Mouse (Mus musculus) liver, postnatal 0 days (tissue): ENCODE measurements around the gene Cstad. TPM values are rescaled to one million over a fixed set of nuclear protein-coding genes. Genes with fewer than 3 reads are reported as not detected.
A peak's percentile ranks its signal among the peaks of the same experiment; 100 is the strongest.

Source experiments
- ATAC-seq: fragments of 200-750 bp; cut with Nextera tagmentation; 2 replicates; pipeline ENCODE4 v1.8.0; 2017; ENCODE audit warnings: mild to moderate bottlenecking, moderate library complexity
- DNase-seq: peaks from one replicate; pipeline ENCODE4 v3.0.0-alpha.2; 2016
- H3K27ac ChIP-seq: fragments of 300-500 bp; sonication (generic); 2 replicates; pipeline ENCODE4 v1.5.1; 2014; ENCODE audit warnings: antibody characterized with exemption, moderate library complexity, mild to moderate bottlenecking, low read depth
- H3K27me3 ChIP-seq: fragments of 300-500 bp; sonication (generic); 2 replicates; pipeline ENCODE4 v1.6.1; 2014; ENCODE audit warnings: low read length, control low read depth, mixed read lengths; ENCODE audit not compliant: insufficient read depth
- H3K36me3 ChIP-seq: fragments of 300-500 bp; sonication (generic); replicated peaks from 2 replicates; pipeline ENCODE4 v1.6.1; 2014; ENCODE audit warnings: mild to moderate bottlenecking, control low read depth, low read length, moderate library complexity, mixed read lengths; ENCODE audit not compliant: insufficient read depth
- H3K4me1 ChIP-seq: fragments of 300-500 bp; sonication (generic); 2 replicates; pipeline ENCODE4 v1.6.1; 2014; ENCODE audit warnings: antibody characterized with exemption, mild to moderate bottlenecking, control low read depth; ENCODE audit not compliant: insufficient read depth
- H3K4me2 ChIP-seq: fragments of 300-500 bp; sonication (generic); 2 replicates; pipeline ENCODE4 v1.6.1; 2014; ENCODE audit warnings: low read depth, mild to moderate bottlenecking, low read length, moderate library complexity, mixed read lengths
- H3K4me3 ChIP-seq: fragments of 300-500 bp; sonication (generic); 2 replicates; pipeline ENCODE4 v1.5.1; 2014; ENCODE audit warnings: low read depth, low read length
- H3K9ac ChIP-seq: fragments of 300-500 bp; sonication (generic); replicated peaks from 2 replicates; pipeline ENCODE4 v1.6.1; 2014; ENCODE audit warnings: mild to moderate bottlenecking, moderate library complexity
- H3K9me3 ChIP-seq: fragments of 300-500 bp; sonication (generic); 2 replicates; pipeline ENCODE4 v1.6.1; 2016; ENCODE audit warnings: mild to moderate bottlenecking, control low read depth, low read length, mixed read lengths
- CTCF ChIP-seq: sonication (generic); IDR thresholded peaks from 2 replicates; pipeline ENCODE4 v1.5.1; 2016; ENCODE audit warnings: antibody characterized with exemption, low read depth
- EP300 ChIP-seq: IDR thresholded peaks from 2 replicates; pipeline ENCODE4 v1.6.1; 2016; ENCODE audit warnings: antibody characterized with exemption, low read depth, mild to moderate bottlenecking
- WGBS: fragments of 180-500 bp; shearing (Covaris S2); extraction: QIAGEN DNeasy Blood & Tissue Kit; methylation state at CpG from one replicate; pipeline ENCODE4 v1.1.7; 2014; ENCODE audit not compliant: insufficient replicate concordance; 5-methylcytosine and 5-hydroxymethylcytosine counted together
- polyA plus RNA-seq: library from polyadenylated mRNA; unstranded; fragments of >200 nt; fragmentation: Nextera tagmentation; extraction: Ambion mirVana; gene quantifications from 2 replicates; pipeline ENCODE4 v1.2.1, GENCODE M21; 2015

Gene Cstad
- polyA plus RNA-seq, 1 experiment from 2014 or later: 0.22 TPM

DNA sequence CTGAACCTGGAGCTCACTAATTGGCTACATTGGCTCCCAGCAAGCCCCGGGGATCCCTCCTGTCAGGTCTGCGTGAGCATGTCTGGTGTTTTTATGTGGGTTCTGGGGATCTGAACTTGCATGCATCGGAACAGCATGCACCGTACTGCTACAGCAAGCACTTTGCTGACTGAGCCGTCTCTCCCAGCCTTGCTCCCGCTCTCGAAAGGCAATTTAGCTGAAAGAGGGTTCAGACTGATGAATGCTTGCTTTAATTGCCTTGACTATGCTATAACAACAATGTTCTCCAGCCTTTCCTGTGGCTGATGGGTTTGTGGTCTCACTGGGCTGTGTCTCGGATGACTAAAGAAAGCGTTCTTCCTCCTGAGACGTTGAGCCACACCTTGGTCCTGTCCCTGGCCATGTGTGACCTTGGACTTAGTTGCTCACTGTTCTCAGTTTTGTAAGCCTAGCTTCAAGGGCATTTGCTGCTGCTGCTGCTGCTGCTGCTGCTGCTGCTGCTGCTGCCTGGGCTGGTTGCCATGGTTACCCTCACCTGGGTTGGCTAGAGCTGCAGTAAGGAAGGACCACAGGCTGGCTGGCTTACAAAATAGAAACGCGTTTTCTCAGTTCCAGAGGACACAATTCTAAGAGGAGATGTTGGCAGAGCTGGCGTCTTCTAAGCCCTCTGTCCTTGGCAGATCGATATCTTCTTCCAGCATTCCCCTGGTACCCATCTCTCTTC is 34.4 kb downstream of the Cstad start:
- no peak for TF ChIP-seq CTCF
- TF ChIP-seq EP300: no peak
- no peaks in the 10 kb centered on the region for H3K9me3 ChIP-seq
- DNase-seq (no peak), ATAC-seq (no peak)
- no peaks in the 10 kb centered on the region for H3K36me3 ChIP-seq
- no peak overlapping the region for H3K9ac ChIP-seq
- no peaks in the 10 kb centered on the region for H3K27me3 ChIP-seq
- H3K4me2 ChIP-seq: no peak overlapping the region
- no peak overlapping the region for H3K27ac ChIP-seq
- WGBS: 65% methylated on average over 14 of the region's 14 CpGs
- no peak overlapping the region for H3K4me3 ChIP-seq
- H3K4me1 ChIP-seq: no peaks in the 10 kb centered on the region

DNA sequence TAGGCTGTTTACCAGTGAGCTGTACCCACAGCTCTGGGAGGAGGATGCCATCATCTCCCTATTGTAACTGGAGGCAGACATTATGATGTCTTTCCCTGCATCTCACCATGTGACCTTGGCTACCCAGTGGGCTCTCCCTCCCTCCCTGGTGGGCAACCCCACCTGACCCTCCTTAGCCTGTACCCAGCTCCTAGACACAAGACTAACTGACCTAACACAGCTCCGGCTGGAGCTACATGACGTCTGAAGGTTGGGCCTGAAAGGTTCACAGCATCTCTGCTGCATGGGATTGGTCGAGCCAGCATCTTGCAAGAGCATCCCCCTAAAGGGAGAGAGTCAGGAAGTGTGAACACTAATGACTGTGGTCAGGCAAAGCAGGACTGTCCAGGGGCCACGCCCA is 35.0 kb downstream of the Cstad start:
- no peak overlapping the region for H3K4me3 ChIP-seq
- H3K36me3 ChIP-seq: no peaks in the 10 kb centered on the region
- no peak overlapping the region for H3K9ac ChIP-seq
- ATAC-seq (no peak), DNase-seq (no peak)
- no peak for TF ChIP-seq EP300
- no peak for TF ChIP-seq CTCF
- no peaks in the 10 kb centered on the region for H3K9me3 ChIP-seq
- H3K4me1 ChIP-seq: no peaks in the 10 kb centered on the region
- H3K27ac ChIP-seq: no peak overlapping the region
- H3K4me2 ChIP-seq: no peak overlapping the region
- H3K27me3 ChIP-seq: no peaks in the 10 kb centered on the region
- WGBS: 69% methylated on average over 4 of the region's 4 CpGs

DNA sequence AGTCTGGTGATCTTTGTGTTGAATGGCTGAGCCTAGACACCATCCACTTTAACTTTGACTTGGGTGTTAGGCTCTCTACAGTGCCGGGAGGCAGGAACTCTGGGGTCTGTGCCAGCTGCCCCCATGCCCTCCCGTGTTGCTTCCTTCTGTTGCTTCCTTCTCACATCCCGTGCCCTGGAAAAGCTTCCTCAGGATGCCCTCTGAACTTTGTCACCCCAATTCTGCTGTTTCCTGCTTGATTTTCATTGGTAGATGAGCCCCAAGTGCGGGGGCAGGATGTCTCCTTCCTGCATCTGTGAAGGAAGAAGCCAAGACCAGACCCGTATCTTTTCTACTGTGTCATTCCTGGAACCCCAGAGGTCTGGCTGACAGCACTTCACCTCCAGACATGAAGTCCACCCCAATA is 41.4 kb downstream of the Cstad start:
- H3K9me3 ChIP-seq: no peaks in the 10 kb centered on the region
- H3K27ac ChIP-seq: peak overlapping the region; percentile 63
- H3K36me3 ChIP-seq: no peaks in the 10 kb centered on the region
- DNase-seq: peak; percentile 33
- ATAC-seq: peak; percentile 48; the same call in 1 of the 2 replicates
- no peak overlapping the region for H3K9ac ChIP-seq
- 41% methylated on average over 5 of the region's 5 CpGs for WGBS
- H3K27me3 ChIP-seq: no peaks in the 10 kb centered on the region
- H3K4me1 ChIP-seq: 0 out of 2 replicates have a peak, but pooled peaks cover 3% of the 10 kb centered on the region
- H3K4me2 ChIP-seq: peak overlapping the region; percentile 22; the same call in 1 of the 2 replicates
- no peak overlapping the region for H3K4me3 ChIP-seq
- TF ChIP-seq EP300: 0 out of 2 replicates have a peak, but pooled peaks have one; percentile 34
- no peak for TF ChIP-seq CTCF

GRCm38 (mm10) chr2:30637991-30638390 is 43.2 kb downstream of the Cstad start:
- H3K27me3 ChIP-seq: 0 out of 2 replicates have a peak, but pooled peaks cover 3% of the 10 kb centered on the region
- 76% methylated on average over 6 of the region's 6 CpGs for WGBS

GRCm38 (mm10) chr2:30640021-30640481 is 45.2 kb downstream of the Cstad start:
- 0 out of 2 replicates have a peak, but pooled peaks cover 3% of the 10 kb centered on the region for H3K4me1 ChIP-seq
- 31% methylated on average over 11 of the region's 11 CpGs for WGBS
- TF ChIP-seq EP300 (peak; percentile 44; the same call in 1 of the 2 replicates), CTCF (no peak)
- DNase-seq: peak; percentile 30
- 0 out of 2 replicates have a peak, but pooled peaks cover 3% of the 10 kb centered on the region for H3K27me3 ChIP-seq
- H3K36me3 ChIP-seq: no peaks in the 10 kb centered on the region
- H3K9me3 ChIP-seq: no peaks in the 10 kb centered on the region
- H3K9ac ChIP-seq: no peak overlapping the region
- ATAC-seq: peak; percentile 62
- peak overlapping the region; percentile 39 for H3K27ac ChIP-seq
- H3K4me2 ChIP-seq: no peak overlapping the region; the same call in 1 of the 2 replicates
- no peak overlapping the region for H3K4me3 ChIP-seq

More at GRCm38 (mm10) chr2:30637991-30638390, 43.2 kb downstream of the Cstad start:
- Histone ChIP-seq H3K9me3 (no peaks in the 10 kb centered on the region), H3K4me3 (no peak overlapping the region), H3K27ac (no peak overlapping the region), H3K9ac (no peak overlapping the region), H3K4me1 (0 out of 2 replicates have a peak, but pooled peaks cover 3% of the 10 kb centered on the region), H3K4me2 (no peak overlapping the region), H3K36me3 (no peaks in the 10 kb centered on the region)
- no peak for TF ChIP-seq EP300
- TF ChIP-seq CTCF: no peak
- DNase-seq (no peak), ATAC-seq (no peak)

- ATAC-seq (no peak), DNase-seq (no peak)
- no peaks in the 10 kb centered on the region for H3K9me3 ChIP-seq
- no peak for TF ChIP-seq CTCF
- no peak for TF ChIP-seq EP300
- H3K36me3 ChIP-seq: no peaks in the 10 kb centered on the region
- H3K27ac ChIP-seq: no peak overlapping the region
- H3K4me2 ChIP-seq: no peak overlapping the region
- H3K4me1 ChIP-seq: peaks cover 5% of the 10 kb centered on the region; the same call in 1 of the 2 replicates
- 0 out of 2 replicates have a peak, but pooled peaks cover 3% of the 10 kb centered on the region for H3K27me3 ChIP-seq
- no peak overlapping the region for H3K9ac ChIP-seq
- H3K4me3 ChIP-seq: no peak overlapping the region
- 35% methylated on average over 5 of the region's 5 CpGs for WGBS
These were observed 48.0 kb downstream of the Cstad start for GRCm38 (mm10) chr2:30642810-30643209.
